Mouse (Mus musculus) embryonic facial prominence, embryonic 14.5 days (tissue): ENCODE measurements around the gene Klhl29. TPM values are rescaled to one million over a fixed set of nuclear protein-coding genes. Genes with fewer than 3 reads are reported as not detected.
A peak's percentile ranks its signal among the peaks of the same experiment; 100 is the strongest.

Experiments
- ATAC-seq: fragments of 200-750 bp; cut with Nextera tagmentation; 2 replicates; pipeline ENCODE4 v1.8.0; 2017; ENCODE audit warnings: low read depth, moderate number of reproducible peaks, moderate TSS enrichment
- DNase-seq: peaks from one replicate; pipeline ENCODE4 v3.0.0-alpha.2; 2015; ENCODE audit warnings: low spot score
- H3K27ac ChIP-seq: fragments of 300-500 bp; sonication (generic); replicated peaks from 2 replicates; pipeline ENCODE4 v1.5.1; 2014; ENCODE audit warnings: low read depth, mild to moderate bottlenecking, low read length, moderate library complexity
- H3K27me3 ChIP-seq: fragments of 300-500 bp; sonication (generic); replicated peaks from 2 replicates; pipeline ENCODE4 v1.6.1; 2014; ENCODE audit warnings: low read length; ENCODE audit not compliant: control insufficient read depth, insufficient read depth
- H3K36me3 ChIP-seq: fragments of 300-500 bp; sonication (generic); 2 replicates; pipeline ENCODE4 v1.6.1; 2014; ENCODE audit warnings: low read length, mixed read lengths; ENCODE audit not compliant: control insufficient read depth, insufficient read depth
- H3K4me1 ChIP-seq: fragments of 300-500 bp; sonication (generic); 2 replicates; pipeline ENCODE4 v1.6.1; 2014; ENCODE audit warnings: antibody characterized with exemption, low read length; ENCODE audit not compliant: control insufficient read depth, insufficient read depth
- H3K4me2 ChIP-seq: fragments of 300-500 bp; sonication (generic); 2 replicates; pipeline ENCODE4 v1.6.1; 2014; ENCODE audit warnings: low read depth, mild to moderate bottlenecking, low read length, moderate library complexity, mixed read lengths
- H3K4me3 ChIP-seq: fragments of 300-500 bp; sonication (generic); 2 replicates; pipeline ENCODE4 v1.5.1; 2014; ENCODE audit warnings: low read depth, mild to moderate bottlenecking, low read length
- H3K9ac ChIP-seq: fragments of 300-500 bp; sonication (generic); 2 replicates; pipeline ENCODE4 v1.6.1; 2014; ENCODE audit warnings: low read depth, mild to moderate bottlenecking, low read length, moderate library complexity, mixed read lengths
- H3K9me3 ChIP-seq: fragments of 300-500 bp; sonication (generic); 2 replicates; pipeline ENCODE4 v1.6.1; 2016; ENCODE audit warnings: low read length; ENCODE audit not compliant: control insufficient read depth
- WGBS: fragments of 180-500 bp; shearing (Covaris S2); extraction: QIAGEN DNeasy Blood & Tissue Kit; methylation state at CpG from one replicate; pipeline ENCODE4 v1.1.7; 2014; 5-methylcytosine and 5-hydroxymethylcytosine counted together
- polyA plus RNA-seq: library from polyadenylated mRNA; unstranded; fragments of >200 nt; fragmentation: Nextera tagmentation; extraction: Ambion mirVana; gene quantifications from 2 replicates; pipeline ENCODE4 v1.2.1, GENCODE M21; 2014

Gene Klhl29
- polyA plus RNA-seq, 1 experiment from 2014 or later: 3.6 TPM

- ATAC-seq: no peak
These were observed 6.1 kb downstream of the Klhl29 start for GRCm38 (mm10) chr12:5369396-5369795.

GRCm38 (mm10) chr12:5364836-5365235 is 10.6 kb downstream of the Klhl29 start:
- Histone ChIP-seq H3K27ac (no peak overlapping the region), H3K9me3 (no peaks in the 10 kb centered on the region), H3K36me3 (no peaks in the 10 kb centered on the region), H3K4me3 (no peak overlapping the region), H3K4me1 (no peaks in the 10 kb centered on the region), H3K4me2 (no peak overlapping the region), H3K27me3 (no peaks in the 10 kb centered on the region), H3K9ac (no peak overlapping the region)
- DNase-seq: no peak
- ATAC-seq: no peak
- WGBS: 84% methylated on average over 3 of the region's 3 CpGs

More at GRCm38 (mm10) chr12:5369396-5369795, 6.1 kb downstream of the Klhl29 start:
- DNase-seq: no peak
- Histone ChIP-seq H3K27me3 (peaks cover 5% of the 10 kb centered on the region; the same call in 1 of the 2 replicates), H3K27ac (no peak overlapping the region), H3K4me3 (no peak overlapping the region), H3K9ac (no peak overlapping the region), H3K4me2 (no peak overlapping the region), H3K36me3 (no peaks in the 10 kb centered on the region), H3K4me1 (peaks cover 14% of the 10 kb centered on the region), H3K9me3 (no peaks in the 10 kb centered on the region)
- 86% methylated on average over 4 of the region's 4 CpGs for WGBS

- H3K4me3 ChIP-seq: no peak overlapping the region
- H3K4me1 ChIP-seq: no peaks in the 10 kb centered on the region
- no peak overlapping the region for H3K4me2 ChIP-seq
- H3K9ac ChIP-seq: no peak overlapping the region
- ATAC-seq (no peak), DNase-seq (no peak)
- H3K36me3 ChIP-seq: no peaks in the 10 kb centered on the region
- 84% methylated on average over 17 of the region's 17 CpGs for WGBS
- H3K27ac ChIP-seq: no peak overlapping the region
- H3K9me3 ChIP-seq: no peaks in the 10 kb centered on the region
- H3K27me3 ChIP-seq: no peaks in the 10 kb centered on the region
These were observed 11.4 kb downstream of the Klhl29 start for GRCm38 (mm10) chr12:5363961-5364634.

GRCm38 (mm10) chr12:5359065-5359464 is 16.4 kb downstream of the Klhl29 start:
- no peak overlapping the region for H3K4me3 ChIP-seq
- H3K36me3 ChIP-seq: no peaks in the 10 kb centered on the region
- H3K27ac ChIP-seq: no peak overlapping the region
- no peaks in the 10 kb centered on the region for H3K9me3 ChIP-seq
- DNase-seq (peak; percentile 83), ATAC-seq (no peak)
- no peaks in the 10 kb centered on the region for H3K27me3 ChIP-seq
- H3K9ac ChIP-seq: no peak overlapping the region
- no peak overlapping the region for H3K4me2 ChIP-seq
- no peaks in the 10 kb centered on the region for H3K4me1 ChIP-seq
- WGBS: 35% methylated on average over 5 of the region's 5 CpGs

- Histone ChIP-seq H3K4me3 (no peak overlapping the region), H3K4me1 (no peaks in the 10 kb centered on the region), H3K4me2 (no peak overlapping the region), H3K9me3 (no peaks in the 10 kb centered on the region), H3K27ac (no peak overlapping the region), H3K9ac (no peak overlapping the region), H3K27me3 (no peaks in the 10 kb centered on the region), H3K36me3 (no peaks in the 10 kb centered on the region)
- WGBS: 47% methylated on average over 6 of the region's 6 CpGs
- DNase-seq: no peak
- no peak for ATAC-seq
These were observed 17.0 kb downstream of the Klhl29 start for GRCm38 (mm10) chr12:5358497-5358896.

- ATAC-seq (no peak), DNase-seq (no peak)
- Histone ChIP-seq H3K4me2 (no peak overlapping the region), H3K9me3 (no peaks in the 10 kb centered on the region), H3K36me3 (no peaks in the 10 kb centered on the region), H3K9ac (no peak overlapping the region), H3K27ac (no peak overlapping the region), H3K27me3 (no peaks in the 10 kb centered on the region), H3K4me1 (no peaks in the 10 kb centered on the region), H3K4me3 (no peak overlapping the region)
- WGBS: 88% methylated on average over 9 of the region's 9 CpGs
These were observed 22.1 kb downstream of the Klhl29 start for GRCm38 (mm10) chr12:5353416-5353815.

GRCm38 (mm10) chr12:5352771-5353170 is 22.7 kb downstream of the Klhl29 start:
- no peak overlapping the region for H3K27ac ChIP-seq
- no peak overlapping the region for H3K4me3 ChIP-seq
- H3K4me1 ChIP-seq: no peaks in the 10 kb centered on the region
- no peaks in the 10 kb centered on the region for H3K9me3 ChIP-seq
- DNase-seq (no peak), ATAC-seq (no peak)
- no peaks in the 10 kb centered on the region for H3K27me3 ChIP-seq
- 88% methylated on average over 8 of the region's 8 CpGs for WGBS
- no peak overlapping the region for H3K9ac ChIP-seq
- H3K36me3 ChIP-seq: no peaks in the 10 kb centered on the region
- H3K4me2 ChIP-seq: no peak overlapping the region

GRCm38 (mm10) chr12:5350491-5351285 is 24.8 kb downstream of the Klhl29 start:
- DNase-seq: no peak
- Histone ChIP-seq H3K9me3 (no peaks in the 10 kb centered on the region), H3K4me3 (no peak overlapping the region), H3K27me3 (no peaks in the 10 kb centered on the region), H3K9ac (no peak overlapping the region), H3K4me1 (no peaks in the 10 kb centered on the region), H3K36me3 (no peaks in the 10 kb centered on the region), H3K4me2 (no peak overlapping the region), H3K27ac (no peak overlapping the region)
- no peak for ATAC-seq
- WGBS: 81% methylated on average over 11 of the region's 11 CpGs
